Mouse (Mus musculus) T-cell, adult 66 days (primary cell): ENCODE data around the gene Gm8857. TPM values are rescaled to one million over a fixed set of nuclear protein-coding genes. Genes with fewer than 3 reads are reported as not detected.

Source experiments
- total RNA-seq, 2 experiments: library from RNA; stranded (reverse); gene quantifications; 3 replicates in 1 of 2; 4 replicates in 1 of 2; pipeline ENCODE4 v1.2.4; 2023

The Gm8857 gene
- total RNA-seq: not detected

DNA sequence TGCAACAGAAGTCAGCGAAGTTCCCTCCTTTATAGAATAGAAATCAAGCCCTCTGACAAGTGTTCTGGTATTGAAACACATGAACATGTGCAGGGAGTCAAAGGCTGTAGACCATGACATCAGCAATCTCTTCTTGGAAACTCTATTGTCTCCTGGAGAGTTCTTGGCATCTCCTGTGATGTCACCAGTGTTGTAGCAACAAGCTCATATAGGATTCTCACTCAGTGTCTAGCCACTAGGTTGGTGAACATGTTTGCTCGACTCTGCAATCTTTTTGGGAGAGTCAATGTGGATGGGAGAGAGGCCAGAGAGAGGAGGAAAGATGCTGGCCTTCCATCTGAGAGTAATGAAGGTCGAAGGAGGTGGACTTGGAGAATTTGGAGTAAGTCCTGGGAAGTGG lies at the start of gene Gm8857, which contains the start of gene Gm8871:
Gene Gm8857 (plus strand): TSS at position 303 of the 400 bp plus-strand sequence.
Gene Gm8871 (plus strand): TSS at position 301 of the 400 bp plus-strand sequence.

Other genes with a start within 250 kb of the Gm8857 start
- not detected for gene Gm8871, start within 50 bp of the Gm8857 start, total RNA-seq
- gene Gm8879, start 179.8 kb downstream of the Gm8857 start, total RNA-seq: not detected
- not detected for gene Gm5861, start 235.3 kb downstream of the Gm8857 start, total RNA-seq